Mouse (Mus musculus): ENCODE measurements around the gene Rusc2. TPM values are rescaled to one million over a fixed set of nuclear protein-coding genes. Genes with fewer than 3 reads are reported as not detected.

Gene Rusc2
- total and polyA plus RNA-seq, 2 experiments from 2014 or later = 63.8 to 151 TPM

DNA sequence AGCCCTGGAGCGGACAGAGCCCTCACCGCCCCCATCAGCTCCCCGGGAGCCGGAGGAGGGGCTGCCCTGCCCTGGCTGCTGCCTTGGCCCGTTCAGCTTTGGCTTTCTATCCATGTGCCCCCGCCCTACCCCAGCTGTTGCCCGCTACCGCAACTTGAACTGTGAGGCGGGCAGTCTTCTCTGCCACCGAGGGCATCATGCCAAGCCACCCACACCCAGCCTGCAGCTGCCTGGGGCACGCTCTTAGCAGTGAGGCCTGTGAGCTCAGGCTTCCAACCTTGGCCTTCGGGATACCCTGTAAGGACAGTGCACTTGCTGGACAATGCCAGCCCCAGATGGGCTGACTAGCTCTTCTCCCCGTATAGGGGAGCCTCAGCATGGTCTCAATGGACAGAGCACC is 65.5 kb downstream of the Rusc2 start:
- H3K36me3 ChIP-seq (ENCODE audit: insufficient read depth, low read length) = peaks cover 29% of the 10 kb centered on the region
- TF ChIP-seq CTCF (IDR thresholded peaks at IDR 0.05; ENCODE audit: low read depth) = no peak
- H3K4me1 ChIP-seq (ENCODE audit: insufficient read depth, low read length) = peaks cover 9% of the 10 kb centered on the region
- no peak overlapping the region for H3K9ac ChIP-seq (replicated peaks; ENCODE audit: low read length)
- H3K27me3 ChIP-seq (ENCODE audit: insufficient read depth, low read length) = no peaks in the 10 kb centered on the region
- 72% methylated on average over 13 of the region's 13 CpGs for WGBS
- no peak overlapping the region for H3K27ac ChIP-seq
- no peak for ATAC-seq
- no peaks in the 10 kb centered on the region for H3K9me3 ChIP-seq (ENCODE audit: low read length)
- no peak overlapping the region for H3K4me3 ChIP-seq (ENCODE audit: low read length)
- no peak overlapping the region for H3K4me2 ChIP-seq (ENCODE audit: low read depth, low read length)
- no peak for DNase-seq (ENCODE audit: low spot score)

DNA sequence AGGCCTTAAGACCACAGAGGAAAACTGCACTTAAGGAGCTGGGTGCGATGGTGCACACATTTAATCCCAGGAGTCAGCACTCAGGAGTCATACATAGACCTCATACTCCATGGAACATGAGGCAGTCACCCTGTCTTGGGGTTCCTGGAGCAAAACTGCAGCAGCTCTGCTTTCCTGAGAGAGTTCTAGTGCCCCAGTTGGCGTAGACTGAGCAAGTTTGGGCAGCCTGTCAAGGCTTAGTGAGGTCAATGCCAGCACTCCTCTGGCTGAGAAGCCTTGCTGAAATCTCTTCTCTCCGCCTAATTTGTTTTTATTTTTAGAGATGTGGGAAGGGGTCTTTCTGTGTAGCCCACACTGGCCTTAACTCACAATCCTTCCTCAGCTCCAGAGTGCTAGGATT is 66.8 kb downstream of the Rusc2 start:
- peak; percentile 40 for DNase-seq (ENCODE audit: low spot score)
- Histone ChIP-seq H3K9ac (replicated peaks; ENCODE audit: low read length) (no peak overlapping the region), H3K4me3 (ENCODE audit: low read length) (no peak overlapping the region), H3K4me2 (ENCODE audit: low read depth, low read length) (no peak overlapping the region), H3K36me3 (ENCODE audit: insufficient read depth, low read length) (peaks cover 29% of the 10 kb centered on the region), H3K27ac (no peak overlapping the region), H3K9me3 (ENCODE audit: low read length) (no peaks in the 10 kb centered on the region), H3K4me1 (ENCODE audit: insufficient read depth, low read length) (peaks cover 13% of the 10 kb centered on the region), H3K27me3 (ENCODE audit: insufficient read depth, low read length) (no peaks in the 10 kb centered on the region)
- no peak for TF ChIP-seq CTCF (IDR thresholded peaks at IDR 0.05; ENCODE audit: low read depth)
- 81% methylated on average over 3 of the region's 3 CpGs for WGBS
- ATAC-seq = no peak

DNA sequence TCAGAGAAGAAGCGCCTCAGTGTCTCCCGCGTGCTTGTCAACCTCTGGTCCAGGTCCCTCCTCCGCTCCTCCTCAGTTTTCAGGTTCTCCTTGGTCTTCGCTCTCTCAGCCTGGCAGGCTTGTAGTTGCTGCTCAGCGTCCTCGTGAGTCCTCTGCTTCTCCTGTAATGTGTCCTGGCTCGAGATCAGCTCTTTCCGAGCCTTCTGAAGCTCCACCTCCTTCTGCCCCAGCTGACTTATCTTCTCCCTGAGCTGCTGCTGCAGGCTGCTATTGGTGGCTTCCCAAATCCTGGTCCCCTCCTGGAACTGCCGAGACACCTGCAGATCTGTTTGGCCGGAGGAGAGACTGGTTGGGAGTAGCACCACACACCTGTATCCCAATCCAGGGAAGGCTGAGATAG is 70.5 kb downstream of the Rusc2 start:
- Histone ChIP-seq H3K4me2 (ENCODE audit: low read depth, low read length) (no peak overlapping the region), H3K4me1 (ENCODE audit: insufficient read depth, low read length) (peaks cover 11% of the 10 kb centered on the region; the same call in 1 of the 2 replicates), H3K27me3 (ENCODE audit: insufficient read depth, low read length) (no peaks in the 10 kb centered on the region; the same call in 1 of the 2 replicates), H3K9ac (replicated peaks; ENCODE audit: low read length) (no peak overlapping the region), H3K27ac (no peak overlapping the region), H3K9me3 (ENCODE audit: low read length) (no peaks in the 10 kb centered on the region), H3K36me3 (ENCODE audit: insufficient read depth, low read length) (peaks cover 5% of the 10 kb centered on the region), H3K4me3 (ENCODE audit: low read length) (no peak overlapping the region)
- TF ChIP-seq CTCF (IDR thresholded peaks at IDR 0.05; ENCODE audit: low read depth) = no peak
- DNase-seq (ENCODE audit: low spot score) = no peak
- no peak for ATAC-seq
- WGBS = 60% methylated on average over 11 of the region's 11 CpGs

DNA sequence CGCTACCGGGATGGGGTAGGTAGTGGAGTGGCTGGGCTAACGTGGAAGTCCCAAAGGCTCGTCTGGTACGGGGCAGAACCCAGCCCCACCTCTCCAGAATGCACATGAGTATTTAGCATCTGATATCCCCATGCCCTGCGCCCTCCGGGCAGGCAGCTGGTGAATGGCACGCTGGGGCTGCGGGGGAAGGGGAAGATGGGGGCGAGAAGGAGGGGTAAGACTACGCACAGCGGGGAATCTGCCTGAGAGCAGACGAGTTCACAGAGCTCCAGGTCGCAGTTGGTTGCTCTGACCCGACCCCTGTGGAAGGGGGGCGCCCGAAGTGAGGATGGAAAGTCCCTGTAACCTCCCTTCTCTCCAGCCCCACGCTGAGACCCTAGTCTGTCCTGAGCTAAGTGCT is 71.6 kb downstream of the Rusc2 start:
- no peak for ATAC-seq
- TF ChIP-seq CTCF (IDR thresholded peaks at IDR 0.05; ENCODE audit: low read depth) = no peak
- no peaks in the 10 kb centered on the region; the same call in 1 of the 2 replicates for H3K27me3 ChIP-seq (ENCODE audit: insufficient read depth, low read length)
- H3K4me3 ChIP-seq (ENCODE audit: low read length) = peak overlapping the region; percentile 11
- no peaks in the 10 kb centered on the region for H3K9me3 ChIP-seq (ENCODE audit: low read length)
- peak overlapping the region; percentile 41 for H3K4me2 ChIP-seq (ENCODE audit: low read depth, low read length)
- no peaks in the 10 kb centered on the region for H3K36me3 ChIP-seq (ENCODE audit: insufficient read depth, low read length)
- under 1% methylated on average over 16 of the region's 18 CpGs for WGBS
- DNase-seq (ENCODE audit: low spot score) = no peak
- H3K27ac ChIP-seq = no peak overlapping the region
- H3K4me1 ChIP-seq (ENCODE audit: insufficient read depth, low read length) = peaks cover 11% of the 10 kb centered on the region; the same call in 1 of the 2 replicates
- H3K9ac ChIP-seq (replicated peaks; ENCODE audit: low read length) = no peak overlapping the region

DNA sequence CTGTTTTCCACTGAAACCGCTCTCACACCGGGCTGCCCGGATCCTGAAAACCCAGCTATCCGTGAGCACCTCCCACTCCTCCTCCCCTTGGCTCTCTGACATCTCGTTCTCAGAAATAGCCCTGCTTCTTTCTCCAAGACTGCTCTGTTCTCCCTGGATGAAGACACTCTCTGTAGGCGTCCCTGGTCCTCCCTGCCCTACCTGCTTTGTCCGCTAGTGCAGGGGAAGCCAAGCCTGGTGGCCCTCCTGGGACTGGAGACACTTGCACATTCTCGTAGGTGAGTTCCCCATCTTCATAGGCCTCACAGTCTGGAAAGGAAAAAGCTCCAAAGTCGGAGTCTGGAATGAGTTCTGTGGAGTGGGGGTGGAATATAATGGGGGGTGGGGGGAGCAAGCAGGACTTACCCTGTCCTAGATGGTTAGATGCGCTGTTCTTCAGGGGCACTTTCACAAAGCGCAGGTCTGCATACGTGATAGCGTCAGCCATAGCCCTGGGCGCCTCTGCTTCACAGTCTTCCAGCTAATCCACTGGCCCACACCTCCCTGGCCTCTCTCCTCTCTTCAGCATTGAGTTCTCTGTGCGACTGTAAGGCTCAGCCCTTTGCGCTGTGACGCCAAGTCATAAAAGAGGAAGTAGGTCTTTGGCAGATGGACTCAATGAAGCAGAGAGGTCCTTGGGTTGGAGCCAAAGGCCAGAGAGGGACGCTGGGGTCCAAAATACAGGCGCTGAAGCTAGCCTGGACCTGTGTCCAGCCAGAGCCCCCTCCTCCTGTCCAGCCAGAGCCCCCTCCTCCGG is 72.5 kb downstream of the Rusc2 start, which contains the start of gene Cd72:
Gene Cd72, minus strand, starts transcription at position 588 of the 796 bp plus-strand sequence.
- Histone ChIP-seq H3K9ac (replicated peaks; ENCODE audit: low read length) (no peak within 1 kb of the TSS), H3K9me3 (ENCODE audit: low read length) (no peaks in the 10 kb centered on the region), H3K4me2 (ENCODE audit: low read depth, low read length) (peak within 1 kb of the TSS; percentile 41), H3K27ac (no peak within 1 kb of the TSS), H3K4me1 (ENCODE audit: insufficient read depth, low read length) (peaks cover 11% of the 10 kb centered on the region; the same call in 1 of the 2 replicates), H3K27me3 (ENCODE audit: insufficient read depth, low read length) (no peaks in the 10 kb centered on the region; the same call in 1 of the 2 replicates), H3K4me3 (ENCODE audit: low read length) (peak within 1 kb of the TSS; percentile 11), H3K36me3 (ENCODE audit: insufficient read depth, low read length) (no peaks in the 10 kb centered on the region)
- ATAC-seq (no peak), DNase-seq (ENCODE audit: low spot score) (peak; percentile 34)
- 0 out of 2 replicates have a peak, but pooled peaks have one; percentile 16 for TF ChIP-seq CTCF (IDR thresholded peaks at IDR 0.05; ENCODE audit: low read depth)
- WGBS = 27% methylated on average over 20 of the region's 20 CpGs

DNA sequence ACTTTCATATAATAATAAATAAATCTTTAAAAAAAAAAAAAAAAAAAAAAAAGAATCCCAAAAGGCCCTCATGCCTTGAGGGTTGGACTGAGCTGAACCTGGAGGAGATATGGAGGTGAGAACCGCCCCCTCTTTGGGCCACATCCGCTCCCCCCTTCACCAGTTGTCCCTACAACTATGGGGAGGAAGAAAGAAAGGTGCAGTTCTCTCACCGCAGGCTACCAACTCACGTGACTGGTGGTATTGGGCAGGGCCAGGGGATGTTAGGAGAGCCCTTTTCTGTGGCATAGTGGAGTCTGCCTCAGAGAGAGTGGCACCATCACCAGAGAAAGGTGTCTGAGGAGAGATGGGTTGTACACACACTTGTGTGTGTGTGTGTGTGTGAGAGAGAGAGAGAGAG is 74.7 kb downstream of the Rusc2 start:
- no peak for TF ChIP-seq CTCF (IDR thresholded peaks at IDR 0.05; ENCODE audit: low read depth)
- H3K9ac ChIP-seq (replicated peaks; ENCODE audit: low read length) = no peak overlapping the region
- DNase-seq (ENCODE audit: low spot score) (no peak), ATAC-seq (no peak)
- H3K9me3 ChIP-seq (ENCODE audit: low read length) = no peaks in the 10 kb centered on the region
- H3K27me3 ChIP-seq (ENCODE audit: insufficient read depth, low read length) = no peaks in the 10 kb centered on the region; the same call in 1 of the 2 replicates
- no peaks in the 10 kb centered on the region for H3K36me3 ChIP-seq (ENCODE audit: insufficient read depth, low read length)
- 29% methylated on average over 4 of the region's 4 CpGs for WGBS
- no peak overlapping the region for H3K4me2 ChIP-seq (ENCODE audit: low read depth, low read length)
- H3K27ac ChIP-seq = no peak overlapping the region
- no peak overlapping the region for H3K4me3 ChIP-seq (ENCODE audit: low read length)
- peaks cover 11% of the 10 kb centered on the region; the same call in 1 of the 2 replicates for H3K4me1 ChIP-seq (ENCODE audit: insufficient read depth, low read length)

DNA sequence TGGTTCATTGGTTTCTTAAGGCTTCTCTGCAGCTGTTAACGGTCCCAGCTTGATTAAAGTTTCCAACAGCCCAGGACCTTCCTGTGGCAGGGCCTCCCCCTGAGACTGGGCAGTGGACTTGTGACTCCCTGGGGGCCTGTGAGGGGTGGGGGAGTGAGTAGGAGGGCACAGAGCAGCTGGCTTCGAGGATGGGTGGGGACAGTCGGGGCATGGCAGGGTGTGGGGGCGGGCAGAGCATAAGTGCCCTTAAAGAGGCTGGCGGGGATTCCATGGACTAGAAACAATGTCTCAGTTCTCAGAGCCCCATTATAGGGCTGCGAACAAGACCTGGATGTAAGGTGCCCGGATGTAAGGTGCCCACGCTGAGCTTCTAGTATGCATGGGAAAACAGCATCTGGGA is 75.3 kb downstream of the Rusc2 start:
- no peaks in the 10 kb centered on the region; the same call in 1 of the 2 replicates for H3K27me3 ChIP-seq (ENCODE audit: insufficient read depth, low read length)
- no peak for ATAC-seq
- H3K36me3 ChIP-seq (ENCODE audit: insufficient read depth, low read length) = no peaks in the 10 kb centered on the region
- 17% methylated on average over 8 of the region's 8 CpGs for WGBS
- peaks cover 11% of the 10 kb centered on the region; the same call in 1 of the 2 replicates for H3K4me1 ChIP-seq (ENCODE audit: insufficient read depth, low read length)
- no peak overlapping the region for H3K4me3 ChIP-seq (ENCODE audit: low read length)
- H3K9ac ChIP-seq (replicated peaks; ENCODE audit: low read length) = no peak overlapping the region
- no peaks in the 10 kb centered on the region for H3K9me3 ChIP-seq (ENCODE audit: low read length)
- DNase-seq (ENCODE audit: low spot score) = no peak
- H3K4me2 ChIP-seq (ENCODE audit: low read depth, low read length) = no peak overlapping the region
- no peak overlapping the region for H3K27ac ChIP-seq
- TF ChIP-seq CTCF (IDR thresholded peaks at IDR 0.05; ENCODE audit: low read depth) = no peak

All from hindbrain, postnatal 0 days (tissue).